ENCODE assay signal across 10 mouse cellular contexts in the genomic region with DNA sequence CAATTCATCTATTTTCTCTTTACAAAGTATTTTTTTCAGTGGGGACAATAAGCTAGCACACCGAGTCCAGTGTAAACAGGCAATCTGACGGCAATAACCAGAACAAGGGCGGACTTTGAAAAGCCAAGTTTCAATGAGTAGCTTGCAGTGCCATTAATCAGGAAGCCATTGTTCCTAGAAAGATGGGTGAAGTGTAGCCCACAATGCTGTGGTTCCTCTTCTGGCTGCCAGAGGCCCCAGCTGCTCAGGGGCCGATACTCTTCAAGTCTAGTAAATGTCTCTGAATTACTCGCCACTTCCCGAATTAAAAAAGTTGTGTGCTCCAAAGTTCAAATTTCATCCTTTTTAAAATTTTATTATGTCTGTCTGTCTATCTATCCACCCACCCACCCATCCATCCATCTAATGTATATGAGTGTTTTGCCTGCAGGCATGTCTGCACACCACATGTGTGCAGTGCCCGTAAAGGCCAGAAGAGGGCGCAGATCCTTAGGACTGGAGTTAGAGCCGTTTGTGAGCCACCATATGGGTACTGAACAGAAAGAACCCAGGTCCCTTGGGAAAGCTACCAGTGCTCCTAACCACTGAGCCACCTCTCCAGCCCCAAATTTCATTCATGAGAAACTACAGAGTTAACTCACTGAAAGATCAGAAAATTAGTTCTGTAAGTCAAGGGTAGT. TPM values are rescaled to one million over a fixed set of nuclear protein-coding genes. Genes with fewer than 3 reads are reported as not detected.
A peak's percentile ranks its signal among the peaks of the same experiment; 100 is the strongest.
DNase-seq lines count a peak whose midpoint lies in the region; ATAC-seq and TF ChIP-seq lines count a peak whose summit lies in the region.
"Had no signal": no experiment of that assay in that cellular context is flagged by ENCODE, and none has a peak within 500 bp of the region (broad histone marks: within the 10 kb centered on the region; RNA-seq: fewer than 3 reads in every experiment).

No protein-coding gene starts in this region.

- no peak for ATAC-seq in erythroid progenitor cell, adult 5-6 weeks (replicated peaks; ENCODE audit: low FRiP score, poor library complexity, severe bottlenecking)
- ATAC-seq: forebrain, embryonic 15.5 days had no signal

- no peak overlapping the region for H3K27ac ChIP-seq in heart, embryonic 10.5 days
- H3K27ac ChIP-seq in small intestine, adult 2 months (ENCODE audit: insufficient read depth, low read depth, low read length): no peak overlapping the region
- H3K27ac ChIP-seq: forebrain, embryonic 15.5 days; hindbrain, embryonic 13.5 days had no signal

- no peaks in the 10 kb centered on the region for H3K27me3 ChIP-seq in heart, embryonic 10.5 days (ENCODE audit: insufficient read depth, poor library complexity, severe bottlenecking)
- no peaks in the 10 kb centered on the region; the same call in 1 of the 2 replicates for H3K27me3 ChIP-seq in small intestine, adult 2 months (ENCODE audit: control insufficient read depth, insufficient read depth, low read length)
- H3K27me3 ChIP-seq: forebrain, embryonic 15.5 days; hindbrain, embryonic 13.5 days had no signal

- no peak for TF ChIP-seq POLR2A in small intestine, adult 2 months (IDR thresholded peaks at IDR 0.05; ENCODE audit: low read depth, low read length)

- no peaks in the 10 kb centered on the region for H3K36me3 ChIP-seq in heart, embryonic 10.5 days
- H3K36me3 ChIP-seq in small intestine, adult 2 months (ENCODE audit: control insufficient read depth, insufficient read depth, low read length): no peaks in the 10 kb centered on the region
- H3K36me3 ChIP-seq: forebrain, embryonic 15.5 days; hindbrain, embryonic 13.5 days had no signal

- peak; percentile 16; the same call in 1 of the 2 replicates for TF ChIP-seq CTCF in small intestine, adult 2 months (IDR thresholded peaks at IDR 0.05; ENCODE audit: extremely low read depth, insufficient read length, insufficient replicate concordance, low read depth, low read length)

- DNase-seq in heart, postnatal 4 days: peak; percentile 21
- DNase-seq in heart, embryonic 10.5 days (ENCODE audit: low spot score): no peak
- DNase-seq in right cerebral cortex, postnatal 4 days: peak; percentile 43
- no peak for DNase-seq in right cerebral cortex, adult 18-20 months
- DNase-seq in ZHBTc4 (ENCODE audit: low read depth, low spot score) (peak; percentile 88), adipocyte (ENCODE audit: low spot score) (no peak)

- H3K9me3 ChIP-seq in heart, embryonic 10.5 days: 0 out of 2 replicates have a peak, but pooled peaks cover 2% of the 10 kb centered on the region
- H3K9me3 ChIP-seq: forebrain, embryonic 15.5 days; hindbrain, embryonic 13.5 days had no signal

- 88% methylated on average over 9 of the region's 9 CpGs for WGBS in heart, embryonic 10.5 days
- WGBS in small intestine, adult 2 months: 71% methylated on average over 9 of the region's 9 CpGs

- H3K4me1 ChIP-seq in heart, embryonic 10.5 days: no peaks in the 10 kb centered on the region
- no peaks in the 10 kb centered on the region for H3K4me1 ChIP-seq in small intestine, adult 2 months (ENCODE audit: control insufficient read depth, insufficient read depth, insufficient read length, low read length)
- H3K4me1 ChIP-seq: forebrain, embryonic 15.5 days; hindbrain, embryonic 13.5 days had no signal

- H3K4me3 ChIP-seq in heart, embryonic 10.5 days: no peak overlapping the region
- no peak overlapping the region for H3K4me3 ChIP-seq in small intestine, adult 2 months (ENCODE audit: low read depth, low read length)
- H3K4me3 ChIP-seq: forebrain, embryonic 15.5 days; hindbrain, embryonic 13.5 days had no signal

RNA-seq across cellular contexts. Expression of a gene that starts 19.5 kb away (rescaled TPM):
- total RNA-seq in heart, postnatal 4 days (2021): 100 to 1,000 TPM; 169 to 174 TPM
- 14.7 and 20.3 TPM in 2 replicates for polyA plus RNA-seq in heart, embryonic 10.5 days (2016; fragmentation: Nextera tagmentation; extraction: Ambion mirVana)
- polyA plus RNA-seq in small intestine, adult 2 months (2012; rRNA removed): 3.5 and 5.6 TPM in 2 replicates
- total RNA-seq in erythroid progenitor cell, adult 5-6 weeks (2015; ENCODE audit: low replicate concordance): 13.8 and 24.1 TPM in 2 replicates
- 14.8 and 28.3 TPM in 2 replicates for total RNA-seq in erythroid progenitor cell, adult 5-6 weeks (2017; ENCODE audit: low replicate concordance)

Comparison
In these comparisons a context has a peak if more than half of its experiments do, and no peak if none do; other contexts are left out.
1. DNase-seq: peak in heart, postnatal 4 days (single experiment), right cerebral cortex, postnatal 4 days (single experiment) and ZHBTc4 (single experiment); none in heart, embryonic 10.5 days (single experiment), right cerebral cortex, adult 18-20 months (single experiment) and adipocyte (single experiment).
2. RNA of a gene that starts 19.5 kb away (total RNA-seq): 169 to 174 TPM in heart, postnatal 4 days; 13.8 to 28.3 TPM in erythroid progenitor cell, adult 5-6 weeks; every median in the first group is over 4 times any median in the second.